Mouse (Mus musculus) left cerebral cortex, adult 9 months (tissue): Measurements from ENCODE around the gene Ndufv2.
A peak's percentile ranks its signal among the peaks of the same experiment; 100 is the strongest.

ENCODE experiments used
- DNase-seq, 2 experiments: peaks; one replicate each; pipeline ENCODE4 v3.0.0; 2022; ENCODE audit warnings: low spot score in 2 of 2

Ndufv2 gene

GRCm38 (mm10) chr17:66101380-66102330, at the start of gene Ndufv2:
Ndufv2 (minus strand) TSS chr17:66101559.
- DNase-seq, result peak; percentile 68 to 90

DNA sequence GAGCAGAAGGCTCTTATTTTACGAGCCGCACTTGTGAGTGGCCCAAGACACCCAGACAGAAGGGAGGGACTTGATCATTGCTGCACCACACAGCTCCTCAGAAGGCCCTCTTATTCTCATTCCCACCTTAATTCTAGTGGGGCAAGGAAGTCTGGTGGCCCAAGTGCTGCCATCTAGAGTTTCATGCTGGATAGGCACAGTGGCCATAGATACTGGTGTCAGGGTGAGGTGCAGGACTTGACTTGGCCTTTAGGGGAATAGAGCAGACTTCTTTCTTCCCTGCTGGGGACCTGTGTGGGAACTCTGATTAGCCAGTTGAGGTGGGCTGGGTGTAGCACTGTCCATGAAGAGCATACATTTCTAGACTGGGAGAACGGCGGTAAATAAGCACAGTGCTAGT, 29.9 kb upstream of the Ndufv2 start:
- no peak for DNase-seq

- DNase-seq, result no peak
Measured at GRCm38 (mm10) chr17:66130371-66130770, 29.0 kb upstream of the Ndufv2 start.

GRCm38 (mm10) chr17:66125211-66125610, 23.9 kb upstream of the Ndufv2 start:
- no peak for DNase-seq

GRCm38 (mm10) chr17:66123816-66124610, 22.7 kb upstream of the Ndufv2 start:
- DNase-seq, result no peak

DNA sequence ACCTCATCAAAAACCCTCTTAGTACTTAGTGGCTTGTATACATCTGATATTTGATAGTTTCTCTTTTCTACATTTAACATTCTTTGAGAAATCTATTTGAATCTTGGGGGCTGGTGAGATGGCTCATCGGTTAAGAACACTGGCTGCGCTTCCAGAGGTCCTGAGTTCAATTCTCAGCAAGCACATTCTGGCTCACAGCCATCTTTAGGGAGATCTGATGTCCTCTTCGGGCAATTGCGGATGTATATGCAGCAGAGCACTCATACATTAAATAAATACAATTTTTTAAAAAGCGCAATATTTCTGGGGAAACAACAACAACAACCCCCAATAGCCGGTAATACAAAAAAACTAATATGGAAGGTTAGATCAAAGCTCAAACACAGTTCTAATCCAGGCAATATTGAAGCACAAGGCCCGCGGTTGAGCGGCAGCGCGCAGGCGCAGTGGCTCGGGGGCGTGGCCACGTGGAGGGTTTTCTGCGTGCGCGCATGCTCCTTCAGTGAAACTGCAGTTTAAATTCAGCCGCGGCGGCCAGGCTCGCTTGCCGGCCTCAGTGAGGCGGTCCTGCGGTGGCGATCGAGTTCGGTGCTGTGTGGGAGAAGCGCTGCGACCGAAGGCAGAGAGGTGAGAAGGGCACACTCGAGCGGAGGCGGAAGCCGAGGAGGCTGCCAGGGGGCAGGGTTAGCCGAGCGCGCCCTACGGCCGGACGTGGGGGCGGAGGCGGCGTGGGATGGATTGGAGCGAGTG, 21.9 kb upstream of the Ndufv2 start, which contains the start of gene Ddx11:
TSS of gene Ddx11 (plus strand) at position 455 of the 750 bp plus-strand sequence.
- peak; percentile 65 to 89 for DNase-seq

GRCm38 (mm10) chr17:66120701-66121100, 19.3 kb upstream of the Ndufv2 start:
- no peak for DNase-seq

DNA sequence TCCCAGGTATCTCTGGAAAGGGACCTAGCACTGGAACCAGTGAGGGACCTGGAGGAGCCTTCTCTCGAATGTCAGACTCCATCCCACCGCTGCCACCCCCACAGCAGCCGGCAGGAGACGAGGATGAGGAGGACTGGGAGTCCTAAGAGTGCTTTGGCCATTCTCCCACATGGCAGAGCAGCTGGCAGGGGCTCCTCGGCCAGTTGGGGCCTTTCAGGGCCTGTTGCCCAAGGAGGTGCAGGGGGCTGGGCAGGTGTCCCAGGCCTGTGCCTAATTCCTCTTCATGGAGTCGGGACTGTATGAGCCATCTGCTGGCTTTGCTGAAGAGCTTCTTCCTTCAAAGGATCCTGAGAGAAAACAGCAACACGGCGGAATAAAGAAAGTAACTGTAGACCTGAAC, 17.6 kb upstream of the Ndufv2 start:
- no peak for DNase-seq

DNA sequence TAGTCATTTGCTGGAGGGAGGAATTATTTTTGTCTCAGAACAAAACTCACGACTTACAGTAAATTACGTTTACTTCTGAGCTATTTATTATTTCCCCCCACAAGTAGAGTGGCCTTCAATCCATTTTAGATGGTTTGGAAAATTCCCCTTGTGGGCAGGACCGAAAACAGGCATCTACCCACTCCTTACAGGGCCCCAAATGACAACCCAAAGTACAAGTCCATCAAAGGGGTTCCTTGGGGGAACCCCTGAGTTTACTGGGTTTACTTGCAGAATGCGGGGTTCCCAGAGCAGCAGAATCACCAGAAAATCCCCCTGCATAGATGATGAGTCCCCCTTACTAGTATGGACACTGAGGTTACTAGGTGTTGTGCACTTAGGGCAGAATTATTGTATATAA, 10.8 kb upstream of the Ndufv2 start:
- no peak for DNase-seq

DNA sequence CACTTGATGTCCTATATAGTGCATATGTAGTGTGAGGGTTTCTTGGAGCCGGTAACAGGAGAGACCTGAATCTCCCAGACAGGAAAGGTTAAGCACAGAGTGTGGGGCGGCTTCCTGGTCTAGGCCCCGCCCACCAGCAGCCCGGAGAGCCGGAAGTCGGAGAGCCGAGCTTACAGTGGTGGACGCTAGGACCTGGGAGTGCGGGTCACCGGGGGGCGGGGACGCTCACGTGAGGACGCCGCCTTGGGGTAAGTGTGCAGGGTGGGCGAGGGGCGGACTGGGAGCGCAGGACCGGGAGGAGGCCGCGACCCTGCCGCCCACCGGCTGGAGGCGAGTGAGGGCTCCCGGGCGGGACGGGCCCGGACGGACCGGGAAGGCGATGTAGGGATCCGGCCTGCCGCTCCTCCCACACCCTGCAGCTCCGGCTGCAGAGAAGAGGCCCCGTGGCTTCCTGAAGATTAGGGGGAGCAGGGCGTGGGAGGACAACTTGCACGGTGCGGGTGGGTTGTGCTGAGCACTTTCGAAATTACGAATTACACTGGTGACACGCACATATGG, 10.1 kb upstream of the Ndufv2 start, which contains the start of gene Washc1:
TSS of gene Washc1 (plus strand) at position 144 of the 558 bp plus-strand sequence.
- peak; percentile 64 to 85 for DNase-seq

- DNase-seq, result peak in 1 of 2 experiments; percentile 23
Measured at GRCm38 (mm10) chr17:66110746-66111145, 9.4 kb upstream of the Ndufv2 start.

GRCm38 (mm10) chr17:66108198-66108597, 6.8 kb upstream of the Ndufv2 start:
- no peak for DNase-seq

DNA sequence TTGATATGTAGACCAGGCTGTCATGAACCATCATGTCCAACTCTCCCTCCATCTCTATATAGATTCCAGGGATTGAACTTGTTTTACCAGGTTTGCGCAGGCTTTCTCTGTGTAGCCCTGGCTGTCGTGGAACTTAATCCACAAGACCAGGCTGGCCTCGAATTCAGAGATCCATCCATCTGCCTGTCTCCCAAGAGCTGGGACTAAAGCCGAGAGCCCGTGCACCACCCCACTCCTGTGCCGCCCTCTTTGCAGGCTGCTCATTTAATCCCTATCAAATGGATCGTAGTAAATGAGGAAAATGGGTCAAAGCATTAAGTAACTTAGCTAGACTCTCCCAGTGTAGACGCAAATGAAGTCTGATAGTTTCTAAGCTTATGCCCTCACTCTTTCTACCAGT, 6.1 kb upstream of the Ndufv2 start:
- DNase-seq, result no peak

DNA sequence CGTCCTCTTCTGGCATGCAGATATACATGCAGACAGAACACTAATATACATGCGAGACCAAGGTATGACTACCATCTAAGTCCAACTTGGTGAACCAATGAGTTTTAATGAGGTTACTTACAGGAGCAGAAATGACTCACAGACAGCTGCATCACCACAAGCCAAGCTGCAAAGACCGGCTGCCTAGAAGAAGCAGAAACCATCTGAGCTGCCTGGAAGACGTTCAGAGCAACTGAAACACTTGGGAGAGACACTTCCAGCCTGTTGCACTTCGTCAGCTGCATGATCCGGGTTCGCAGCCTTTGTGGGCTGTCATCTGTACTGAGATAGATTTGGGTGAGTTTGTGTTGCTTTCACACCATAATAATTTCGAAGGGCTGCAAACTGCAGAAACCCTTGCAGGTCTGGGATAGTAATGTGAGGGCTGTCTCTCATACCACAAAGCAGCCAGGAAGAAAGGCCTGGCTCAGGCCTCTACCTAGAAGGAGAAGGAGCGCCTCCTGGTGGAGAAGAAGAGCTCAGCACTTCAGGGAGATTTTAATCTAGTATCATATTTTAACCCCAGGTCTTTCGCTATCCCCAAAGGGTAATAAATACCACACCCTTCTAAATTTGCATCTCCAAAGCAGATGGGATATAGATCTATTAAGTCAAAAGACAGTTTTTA, 5.4 kb upstream of the Ndufv2 start:
- peak in 1 of 2 experiments; percentile 47 for DNase-seq

DNA sequence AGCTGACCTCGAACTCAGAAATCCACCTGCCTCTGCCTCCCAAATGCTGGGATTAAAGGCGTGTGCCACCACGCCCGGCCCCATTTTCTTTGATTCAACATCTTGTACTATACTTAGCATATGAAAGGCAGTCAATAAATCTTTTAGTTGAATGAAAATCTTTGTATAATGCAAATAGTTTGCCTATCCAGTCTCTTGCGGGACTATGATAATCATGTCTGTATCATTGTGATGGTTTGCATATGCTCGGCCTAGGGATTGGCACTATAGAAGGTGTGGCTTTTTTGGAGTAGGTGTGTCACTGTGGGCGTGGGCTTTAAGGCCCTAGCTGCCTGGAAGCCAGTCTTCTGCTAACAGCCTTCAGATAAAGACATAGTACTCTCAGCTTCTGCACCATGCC, 2.7 kb upstream of the Ndufv2 start:
- no peak for DNase-seq

DNA sequence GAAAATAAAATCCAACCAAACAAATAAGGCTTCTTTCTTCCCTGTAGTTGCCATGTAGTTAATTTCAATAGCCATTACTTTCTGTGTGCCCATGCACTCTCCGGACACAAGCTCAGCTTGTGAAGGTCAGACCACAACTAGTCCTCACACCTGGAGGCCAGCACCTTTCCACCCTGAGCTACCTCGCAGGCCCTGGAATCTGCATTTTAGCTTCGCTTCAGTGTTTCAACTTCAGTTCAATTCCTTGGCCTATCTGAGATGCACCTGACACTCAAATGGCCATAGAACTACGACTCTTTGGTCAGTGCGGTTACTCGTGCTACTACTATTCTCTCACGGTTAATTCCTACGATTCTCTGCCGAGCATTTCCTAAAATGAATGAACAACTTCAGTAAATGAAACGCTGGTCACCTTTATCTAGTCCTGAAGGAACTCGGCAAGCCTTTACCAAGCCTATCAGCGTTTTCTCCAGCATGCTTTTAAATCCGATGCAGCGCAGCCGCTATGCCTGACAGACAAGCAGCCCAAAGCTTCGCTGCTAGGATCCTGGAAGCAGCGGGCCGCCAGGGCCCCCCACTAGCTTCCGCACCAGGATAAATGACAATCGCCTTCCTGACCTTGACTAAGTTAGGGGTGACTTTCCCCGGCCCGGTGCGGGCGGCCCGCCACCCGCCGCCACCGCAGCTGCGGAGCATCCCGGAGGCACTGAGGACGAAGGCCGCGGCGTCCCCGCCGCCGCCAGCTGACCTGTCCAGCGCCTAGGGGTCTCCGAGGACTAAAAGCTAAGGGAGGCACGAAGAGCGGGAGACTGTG, 586 bp downstream of the Ndufv2 start:
- DNase-seq, result peak in 1 of 2 experiments; percentile 30

- no peak for DNase-seq
Measured at GRCm38 (mm10) chr17:66092664-66093063, 8.7 kb downstream of the Ndufv2 start.

- DNase-seq, result no peak
Measured at GRCm38 (mm10) chr17:66092065-66092464, 9.3 kb downstream of the Ndufv2 start.

GRCm38 (mm10) chr17:66091392-66091791, 10.0 kb downstream of the Ndufv2 start:
- DNase-seq, result no peak

DNA sequence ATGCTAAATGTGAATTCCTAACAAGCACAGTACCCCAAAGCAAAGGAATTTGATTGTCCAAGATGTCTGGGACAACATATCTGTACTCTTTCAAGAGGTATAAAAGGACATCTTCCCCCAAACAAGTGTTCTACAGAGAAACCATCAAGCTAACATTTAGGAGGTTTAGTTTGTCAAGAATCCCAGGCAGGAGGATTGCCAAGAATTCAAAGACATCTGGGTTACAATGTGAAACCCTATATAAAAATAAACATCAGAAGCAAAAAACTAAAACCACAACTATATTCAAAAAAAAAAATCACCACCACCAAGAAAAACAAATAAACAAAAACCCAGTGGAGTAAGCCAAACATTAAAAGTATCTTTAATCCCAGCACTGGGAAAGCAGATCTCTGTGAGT, 11.1 kb downstream of the Ndufv2 start:
- DNase-seq, result no peak
